Mouse (Mus musculus) heart, postnatal 0 days (tissue): ENCODE measurements at regions not wholly inside any gene's neighbourhood (a gene's known extent, or its start where the extent isn't known, plus 50 kb on each side); places are given as distances from the start of the nearest gene placed in this dataset.

Experiments used
- ATAC-seq: fragments of 200-750 bp; cut with Nextera tagmentation; 2 replicates; pipeline ENCODE4 v1.8.0; 2017; ENCODE audit warnings: low read depth, moderate number of reproducible peaks, moderate library complexity; ENCODE audit not compliant: insufficient read depth
- DNase-seq: peaks from one replicate; pipeline ENCODE4 v3.0.0-alpha.2; 2016; ENCODE audit warnings: low spot score
- H3K27ac ChIP-seq: fragments of 300-500 bp; sonication (generic); 2 replicates; pipeline ENCODE4 v1.5.1; 2014; ENCODE audit warnings: low read depth, mild to moderate bottlenecking
- H3K27me3 ChIP-seq: fragments of 300-500 bp; sonication (generic); 2 replicates; pipeline ENCODE4 v1.6.1; 2014; ENCODE audit warnings: low read length, mixed read lengths; ENCODE audit not compliant: control insufficient read depth, insufficient read depth
- H3K36me3 ChIP-seq: fragments of 300-500 bp; sonication (generic); replicated peaks from 2 replicates; pipeline ENCODE4 v1.6.1; 2014; ENCODE audit warnings: low read length, mixed read lengths; ENCODE audit not compliant: control insufficient read depth, insufficient read depth
- H3K4me1 ChIP-seq: fragments of 300-500 bp; sonication (generic); 2 replicates; pipeline ENCODE4 v1.6.1; 2014; ENCODE audit warnings: antibody characterized with exemption; ENCODE audit not compliant: control insufficient read depth, insufficient read depth
- H3K4me2 ChIP-seq: fragments of 300-500 bp; sonication (generic); 2 replicates; pipeline ENCODE4 v1.6.1; 2014; ENCODE audit warnings: low read depth, mild to moderate bottlenecking, low read length, moderate library complexity
- H3K4me3 ChIP-seq: fragments of 300-500 bp; sonication (generic); 2 replicates; pipeline ENCODE4 v1.5.1; 2014; ENCODE audit warnings: low read depth, low read length
- H3K9ac ChIP-seq: fragments of 300-500 bp; sonication (generic); replicated peaks from 2 replicates; pipeline ENCODE4 v1.6.1; 2014; ENCODE audit warnings: low read depth, low read length, mixed read lengths
- H3K9me3 ChIP-seq: fragments of 300-500 bp; sonication (generic); replicated peaks from 2 replicates; pipeline ENCODE4 v1.6.1; 2016; ENCODE audit warnings: low read length; ENCODE audit not compliant: control insufficient read depth
- CTCF ChIP-seq: IDR thresholded peaks from 2 replicates; pipeline ENCODE4 v1.5.1; 2016; ENCODE audit warnings: antibody characterized with exemption, control low read depth, low read depth
- EP300 ChIP-seq: IDR thresholded peaks from 2 replicates; pipeline ENCODE4 v1.6.1; 2016; ENCODE audit warnings: antibody characterized with exemption, low read depth
- WGBS: fragments of 180-500 bp; shearing (Covaris S2); extraction: QIAGEN DNeasy Blood & Tissue Kit; methylation state at CpG from one replicate; pipeline ENCODE4 v1.1.7; 2014; 5-methylcytosine and 5-hydroxymethylcytosine counted together

DNA sequence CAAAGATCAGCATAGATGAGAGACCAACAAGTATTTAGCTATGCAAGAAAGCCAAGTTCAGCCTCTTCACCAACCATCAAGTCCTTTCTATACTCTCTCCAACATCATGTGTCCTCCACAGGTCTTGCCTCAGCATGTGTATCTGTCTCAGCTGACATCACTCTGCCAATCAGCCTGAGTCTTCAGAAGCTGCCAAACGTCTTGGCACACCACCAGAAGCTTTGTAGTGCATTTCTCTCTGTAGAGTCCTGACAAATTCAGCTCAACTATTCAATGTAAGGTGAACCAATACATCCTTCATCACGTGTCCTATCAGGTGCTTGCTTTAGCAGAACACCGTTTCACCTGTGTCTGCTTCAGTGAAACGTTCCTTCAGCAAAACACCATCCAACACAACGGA lies 462.4 kb upstream of the Kazn start:
- no peaks in the 10 kb centered on the region for H3K27me3 ChIP-seq
- H3K36me3 ChIP-seq, result no peaks in the 10 kb centered on the region
- ATAC-seq (no peak), DNase-seq (no peak)
- H3K9me3 ChIP-seq, result peaks cover 7% of the 10 kb centered on the region; the same call in 1 of the 2 replicates
- TF ChIP-seq EP300 (no peak), CTCF (no peak)
- 71% methylated on average over 5 of the region's 5 CpGs for WGBS
- H3K9ac ChIP-seq, result no peak overlapping the region
- no peak overlapping the region for H3K27ac ChIP-seq
- H3K4me1 ChIP-seq, result no peaks in the 10 kb centered on the region
- no peak overlapping the region for H3K4me2 ChIP-seq
- no peak overlapping the region for H3K4me3 ChIP-seq

DNA sequence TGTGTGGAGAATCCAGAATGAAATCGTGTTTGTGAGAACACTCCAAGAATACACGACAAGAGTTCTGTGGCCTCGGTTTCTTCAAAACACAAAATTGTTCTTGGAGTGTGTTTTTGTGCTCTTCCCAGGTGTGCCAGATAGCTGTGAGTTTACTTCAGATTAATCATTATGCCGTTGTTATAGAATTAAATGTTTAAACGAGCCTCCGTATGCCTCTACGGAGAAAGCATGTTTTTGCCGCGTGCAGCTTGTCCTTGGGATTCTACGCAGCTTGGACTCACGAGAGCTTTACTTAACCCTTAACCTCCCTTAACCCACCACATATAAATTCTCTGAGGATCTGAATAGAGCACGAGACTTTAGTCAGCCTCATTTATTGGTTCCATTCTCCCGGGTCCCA lies 455.7 kb upstream of the Kazn start:
- no peak for TF ChIP-seq CTCF
- no peak for TF ChIP-seq EP300
- no peaks in the 10 kb centered on the region for H3K9me3 ChIP-seq
- H3K27me3 ChIP-seq, result no peaks in the 10 kb centered on the region
- no peak overlapping the region for H3K4me2 ChIP-seq
- no peak overlapping the region for H3K4me3 ChIP-seq
- DNase-seq (no peak), ATAC-seq (no peak)
- H3K9ac ChIP-seq, result no peak overlapping the region
- H3K36me3 ChIP-seq, result no peaks in the 10 kb centered on the region
- WGBS, result 72% methylated on average over 13 of the region's 13 CpGs
- H3K27ac ChIP-seq, result no peak overlapping the region
- no peaks in the 10 kb centered on the region for H3K4me1 ChIP-seq

DNA sequence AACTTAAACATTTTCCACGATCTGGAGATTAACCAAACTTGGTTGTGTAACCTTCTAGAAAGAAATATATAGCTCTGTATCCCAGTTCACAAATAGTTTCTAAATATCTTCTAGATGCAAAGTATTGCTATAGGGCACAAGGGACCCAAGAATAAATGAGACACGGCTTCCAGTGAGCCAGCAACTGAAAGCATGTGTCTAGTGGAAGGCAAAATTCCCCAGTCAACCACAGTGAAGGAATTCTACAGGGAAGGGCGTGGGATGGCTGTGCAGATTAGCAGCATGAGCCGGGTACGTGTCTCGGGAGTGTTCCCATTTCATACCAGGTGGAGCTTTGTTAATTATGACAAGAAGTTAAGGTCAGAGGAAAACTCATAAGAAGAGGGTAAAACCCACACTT lies 449.0 kb upstream of the Kazn start:
- DNase-seq, result no peak
- no peak overlapping the region for H3K4me2 ChIP-seq
- no peak overlapping the region for H3K9ac ChIP-seq
- ATAC-seq, result no peak
- no peak overlapping the region for H3K27ac ChIP-seq
- no peaks in the 10 kb centered on the region for H3K9me3 ChIP-seq
- H3K4me3 ChIP-seq, result no peak overlapping the region
- no peak for TF ChIP-seq CTCF
- no peak for TF ChIP-seq EP300
- 69% methylated on average over 6 of the region's 6 CpGs for WGBS
- no peaks in the 10 kb centered on the region for H3K27me3 ChIP-seq
- no peaks in the 10 kb centered on the region for H3K4me1 ChIP-seq
- H3K36me3 ChIP-seq, result no peaks in the 10 kb centered on the region

DNA sequence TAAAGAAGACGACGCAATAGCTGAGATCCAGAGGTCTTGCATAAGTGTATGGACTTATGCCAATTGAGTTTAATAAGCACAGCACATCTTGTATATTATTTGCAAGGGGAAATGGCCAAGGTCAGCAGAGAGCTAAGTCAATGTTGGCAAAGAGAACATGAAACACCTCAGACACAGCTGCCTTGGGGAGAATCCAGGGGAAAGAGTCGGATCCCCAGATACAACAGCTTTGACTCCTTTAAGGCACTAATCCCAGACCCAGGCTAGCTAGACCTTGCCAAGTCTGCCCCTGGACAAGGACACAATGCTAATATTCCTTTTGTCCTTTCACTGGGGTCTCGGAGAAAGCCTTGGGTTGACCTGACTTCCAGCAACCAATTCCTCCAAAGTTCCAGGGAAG lies 438.2 kb upstream of the Kazn start:
- Histone ChIP-seq H3K4me3 (no peak overlapping the region), H3K27me3 (no peaks in the 10 kb centered on the region), H3K36me3 (no peaks in the 10 kb centered on the region), H3K4me1 (no peaks in the 10 kb centered on the region), H3K9me3 (no peaks in the 10 kb centered on the region), H3K27ac (no peak overlapping the region), H3K9ac (no peak overlapping the region), H3K4me2 (no peak overlapping the region)
- no peak for DNase-seq
- no peak for ATAC-seq
- TF ChIP-seq CTCF (no peak), EP300 (no peak)
- WGBS, result 77% methylated on average over 4 of the region's 4 CpGs

DNA sequence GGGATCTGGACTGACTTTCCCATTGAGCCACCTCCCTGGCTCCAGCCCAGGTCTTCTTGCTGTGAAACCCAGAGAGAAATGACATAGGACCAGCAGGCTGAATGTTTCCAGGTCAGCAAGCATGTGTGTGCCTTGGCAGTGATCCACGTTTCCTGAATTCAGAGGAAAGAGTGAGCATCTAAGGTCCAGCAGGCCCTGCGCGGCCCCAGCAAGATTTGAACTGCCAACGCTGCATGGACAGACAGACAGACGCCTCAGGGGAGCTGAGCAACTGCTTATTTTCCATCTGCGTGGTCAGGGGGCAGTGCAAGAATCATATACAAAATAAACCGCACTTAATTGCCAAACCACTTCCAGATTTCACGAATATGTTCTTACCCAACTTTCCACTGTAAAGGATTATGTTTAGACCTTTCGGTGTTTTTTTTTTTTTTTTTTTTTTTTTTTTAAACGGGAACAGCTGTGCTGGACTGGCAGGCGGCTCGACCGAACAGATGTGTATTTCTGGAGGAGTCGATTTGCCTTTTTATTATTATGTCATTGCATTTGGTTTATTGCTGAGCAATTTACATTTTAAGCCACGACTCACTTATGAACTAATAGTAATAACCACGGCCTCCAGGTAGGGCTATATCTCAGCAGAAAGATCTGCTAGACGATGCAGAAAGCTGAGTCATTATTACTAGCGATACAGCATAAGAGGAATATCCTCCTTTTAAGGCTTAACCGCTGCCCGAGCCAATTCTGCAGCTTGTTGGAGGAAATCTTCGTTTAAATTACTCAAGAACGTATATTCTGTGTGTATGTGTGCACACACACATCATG lies 435.7 kb upstream of the Kazn start:
- Histone ChIP-seq H3K9ac (no peak overlapping the region), H3K9me3 (no peaks in the 10 kb centered on the region), H3K27me3 (no peaks in the 10 kb centered on the region), H3K4me2 (no peak overlapping the region), H3K4me3 (no peak overlapping the region), H3K36me3 (no peaks in the 10 kb centered on the region), H3K4me1 (no peaks in the 10 kb centered on the region), H3K27ac (no peak overlapping the region)
- no peak for ATAC-seq
- DNase-seq, result peak; percentile 25
- WGBS, result 70% methylated on average over 22 of the region's 22 CpGs
- TF ChIP-seq EP300 (no peak), CTCF (no peak)

DNA sequence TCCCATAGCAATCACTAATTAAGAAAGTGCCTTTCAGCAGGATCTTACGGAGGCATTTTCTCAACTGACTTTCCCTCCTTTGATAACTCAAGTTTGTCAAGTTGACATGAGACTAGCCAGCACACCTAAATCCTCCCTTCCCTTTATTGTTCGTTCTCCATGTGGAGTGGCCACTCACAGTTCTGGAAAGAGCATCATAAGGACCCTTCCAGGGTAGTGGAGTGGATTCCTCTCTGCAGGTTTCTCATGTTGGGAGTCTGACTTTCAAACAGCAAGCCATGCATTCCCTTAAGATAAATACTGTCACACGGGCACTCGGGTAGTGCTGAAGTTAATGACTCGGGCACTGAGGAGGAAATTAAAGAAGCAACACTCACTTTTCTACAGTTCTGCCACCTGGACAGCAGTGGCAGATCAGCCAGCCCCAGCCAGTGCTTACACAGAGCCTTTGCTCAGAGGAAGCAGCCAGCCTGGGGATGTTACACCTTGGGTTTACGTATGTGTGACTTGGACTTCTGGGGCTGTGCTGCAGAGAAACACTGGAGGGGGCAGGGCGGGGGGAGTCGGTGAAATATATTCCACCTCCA lies 432.8 kb upstream of the Kazn start:
- Histone ChIP-seq H3K9me3 (no peaks in the 10 kb centered on the region), H3K27ac (no peak overlapping the region), H3K4me2 (no peak overlapping the region), H3K4me3 (no peak overlapping the region), H3K27me3 (no peaks in the 10 kb centered on the region), H3K36me3 (no peaks in the 10 kb centered on the region), H3K4me1 (no peaks in the 10 kb centered on the region), H3K9ac (no peak overlapping the region)
- ATAC-seq, result no peak
- WGBS, result 71% methylated on average over 8 of the region's 8 CpGs
- no peak for TF ChIP-seq EP300
- TF ChIP-seq CTCF, result no peak
- DNase-seq, result no peak
